Mouse (Mus musculus): ENCODE data around the gene Dync1li1.

The Dync1li1 gene

GRCm38 (mm10) chr9:114688252-114688952, at the start of gene Dync1li1:
Dync1li1 (plus strand) TSS chr9:114688790.
- ChIA-PET CTCF (interaction anchor here in 2 of 4 experiments (0.6 to 1.1 kb wide), 2 partner anchors 22 to 106 kb away, joined by 3 to 4 read pairs; no protein-coding TSS in a partner anchor), POLR2A (interaction anchor here (0.5 to 4.4 kb wide), 34 partner anchors 9 to 883 kb away, joined by 3 to 22 read pairs (median 5); partner anchors contain the start of genes Cmtm6 (in 3 of the 4), Cnot10 (in 3 of the 4), Cmtm7 (in 1 of the 4) and Cmtm8 (in 1 of the 4))

DNA sequence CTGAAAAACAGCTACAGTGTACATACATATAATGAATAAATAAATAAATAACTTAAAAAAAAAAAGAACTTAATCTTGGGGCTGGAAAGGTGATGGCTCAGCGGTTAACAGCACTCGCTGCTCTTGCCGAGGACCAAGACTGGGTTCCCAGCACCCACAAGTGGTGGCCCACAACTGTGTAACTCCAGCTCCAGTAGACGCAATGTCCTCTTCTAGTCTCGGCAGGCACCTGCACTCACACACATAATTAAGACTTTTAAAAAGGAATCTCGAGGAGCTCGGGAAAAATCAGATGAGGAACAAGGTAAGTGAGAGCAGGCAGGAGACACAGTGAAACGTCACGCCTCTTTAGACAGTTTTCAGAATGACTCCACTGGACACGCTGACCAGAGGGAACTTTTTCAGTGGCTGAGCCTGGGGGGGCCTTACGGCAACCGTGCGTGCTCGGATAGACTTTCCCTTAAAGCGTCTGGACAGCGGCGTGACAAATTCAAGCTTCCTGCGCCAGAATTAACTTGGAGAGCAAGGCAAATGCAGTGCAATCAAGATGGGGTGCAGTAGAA, 49.3 kb upstream of the Dync1li1 start:
- ChIA-PET CTCF (interaction anchor here (0.5 to 2.8 kb wide), 17 partner anchors 9 to 224 kb away, joined by 3 to 11 read pairs (median 5); partner anchors contain the start of gene Cmtm6 (in 1 of the 4)), POLR2A (interaction anchor here (0.6 to 9.1 kb wide), 73 partner anchors 8 to 709 kb away, joined by 3 to 61 read pairs (median 5); partner anchors contain the start of genes Cmtm6 (in 2 of the 4), Crtap (in 2 of the 4), Dync1li1 (in 2 of the 4) and Cmtm7 (in 1 of the 4))

DNA sequence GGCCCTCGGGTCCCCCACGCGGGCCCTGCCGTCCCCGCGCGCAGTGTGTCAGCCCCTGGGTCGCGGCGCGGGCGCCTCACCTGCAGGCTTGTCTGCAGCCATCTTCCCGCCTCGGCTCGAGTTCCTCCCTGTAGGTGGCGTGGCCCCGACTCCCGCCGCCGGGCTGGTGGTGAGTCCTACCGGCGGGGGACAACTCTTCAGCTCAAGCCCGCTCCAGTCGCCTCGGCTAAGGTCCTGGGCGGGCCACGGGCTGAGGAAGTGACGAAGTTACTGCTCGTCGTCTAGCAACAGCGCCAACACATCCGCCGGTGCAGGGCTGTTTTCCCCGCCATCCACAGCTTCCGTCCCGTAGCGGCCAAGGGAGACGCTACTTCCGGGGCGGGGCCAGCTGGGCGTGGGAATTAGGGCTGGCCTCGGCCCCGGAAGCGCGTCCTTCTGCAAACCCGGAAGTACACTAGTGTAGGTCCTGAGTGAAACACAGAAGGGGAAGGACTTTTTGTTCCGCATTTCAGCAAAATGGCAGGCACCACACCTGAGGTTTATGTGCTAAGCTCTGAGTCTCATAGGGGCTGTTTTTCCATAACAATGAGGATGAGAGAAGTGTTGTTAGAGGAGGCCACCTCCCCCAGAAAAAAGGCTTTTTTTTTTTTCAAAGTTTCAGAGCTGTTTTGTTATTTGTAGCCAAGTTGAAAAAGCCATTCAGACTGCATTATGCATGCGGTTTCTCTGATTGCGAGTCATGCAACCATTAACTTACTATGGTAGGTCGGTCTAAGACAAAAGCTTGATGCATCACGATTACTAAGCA, 48.5 kb upstream of the Dync1li1 start, which contains the start of gene Cnot10:
Gene Cnot10, minus strand, starts transcription at position 346 of the 808 bp plus-strand sequence.
- POLR2A ChIA-PET, result interaction anchor here (0.6 to 9.1 kb wide), 95 partner anchors 7 to 709 kb away, joined by 3 to 61 read pairs (median 4); partner anchors contain the start of genes Cmtm6 (in 3 of the 4), Crtap (in 2 of the 4), Dync1li1 (in 2 of the 4) and Glb1 (in 2 of the 4)
- CTCF ChIA-PET, result interaction anchor here (0.5 to 2.8 kb wide), 22 partner anchors 8 to 224 kb away, joined by 3 to 11 read pairs (median 4); partner anchors contain the start of gene Cmtm6 (in 1 of the 4)

- POLR2A ChIA-PET, result interaction anchor here in 3 of 4 experiments (1.1 to 3.0 kb wide), 11 partner anchors 8 to 90 kb away, joined by 3 to 15 read pairs (median 5); partner anchors contain the start of gene Cnot10 (in 1 of the 3)
- CTCF ChIA-PET, result interaction anchor here (0.6 to 2.7 kb wide), 8 partner anchors 18 to 106 kb away, joined by 3 to 14 read pairs (median 5); no protein-coding TSS in a partner anchor
Measured at GRCm38 (mm10) chr9:114646556-114647505, 41.8 kb upstream of the Dync1li1 start.

DNA sequence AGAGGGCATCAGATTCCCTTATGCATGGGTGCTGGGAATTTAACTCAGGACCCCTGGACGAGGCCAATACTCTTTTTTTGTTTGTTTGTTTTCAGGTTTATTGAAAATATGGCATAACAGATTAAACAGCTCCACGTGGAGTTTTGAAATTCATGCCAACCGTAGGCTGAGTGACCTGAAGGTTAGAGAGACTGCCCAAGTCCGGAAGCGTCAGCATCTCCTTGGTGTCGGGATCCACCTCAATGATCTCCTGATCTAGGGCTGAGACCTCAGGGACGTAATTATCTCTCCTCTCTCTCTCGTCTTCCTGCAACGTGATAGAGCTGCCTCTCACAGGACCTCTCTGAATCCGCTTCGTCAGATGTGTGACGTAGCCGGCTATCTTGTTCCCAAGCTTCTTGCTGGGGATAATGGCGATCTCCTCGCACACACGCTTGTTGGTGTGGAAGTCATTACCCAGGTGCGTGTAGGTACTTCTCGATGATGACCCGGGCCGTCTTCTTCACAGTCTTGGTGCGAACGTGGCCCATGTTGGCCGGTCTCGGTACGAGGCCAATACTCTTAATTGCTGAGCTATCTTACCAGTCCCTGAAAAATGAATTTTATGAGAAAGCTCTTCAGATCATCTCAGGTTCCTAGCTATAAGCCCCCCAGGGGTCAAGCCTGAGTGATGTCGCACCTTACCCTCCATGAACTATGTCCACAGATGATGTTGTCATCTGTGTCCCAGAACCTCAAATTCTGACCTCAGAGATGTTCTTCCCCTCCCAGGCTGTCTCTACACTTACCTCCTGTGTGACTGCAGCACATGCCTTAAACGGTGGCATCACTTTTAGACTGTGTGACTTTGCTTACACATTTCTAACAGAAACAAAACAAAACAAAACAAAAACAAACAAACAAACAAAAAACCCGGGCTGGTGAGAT, 40.8 kb upstream of the Dync1li1 start:
- CTCF ChIA-PET, result interaction anchor here (0.6 to 2.7 kb wide), 24 partner anchors 8 to 1921 kb away, joined by 3 to 14 read pairs (median 4); partner anchors contain the start of genes Cmtm6 (in 1 of the 4) and Cnot10 (in 1 of the 4)

GRCm38 (mm10) chr9:114648472-114648871, 40.1 kb upstream of the Dync1li1 start:
- ChIA-PET POLR2A (interaction anchor here in 2 of 4 experiments (0.6 to 4.8 kb wide), 9 partner anchors 8 to 88 kb away, joined by 3 to 24 read pairs (median 4); partner anchors contain the start of genes Cnot10 (in 1 of the 2) and Dync1li1 (in 1 of the 2)), CTCF (interaction anchor here (0.6 to 2.7 kb wide), 23 partner anchors 8 to 1921 kb away, joined by 3 to 14 read pairs (median 4); partner anchors contain the start of genes Cnot10 (in 2 of the 4) and Cmtm6 (in 1 of the 4))

More for the DNA sequence above, 40.8 kb upstream of the Dync1li1 start:
- POLR2A ChIA-PET, result interaction anchor here in 2 of 4 experiments (0.6 to 4.8 kb wide), 14 partner anchors 8 to 89 kb away, joined by 3 to 24 read pairs (median 4); partner anchors contain the start of genes Cnot10 (in 2 of the 2) and Dync1li1 (in 1 of the 2)

DNA sequence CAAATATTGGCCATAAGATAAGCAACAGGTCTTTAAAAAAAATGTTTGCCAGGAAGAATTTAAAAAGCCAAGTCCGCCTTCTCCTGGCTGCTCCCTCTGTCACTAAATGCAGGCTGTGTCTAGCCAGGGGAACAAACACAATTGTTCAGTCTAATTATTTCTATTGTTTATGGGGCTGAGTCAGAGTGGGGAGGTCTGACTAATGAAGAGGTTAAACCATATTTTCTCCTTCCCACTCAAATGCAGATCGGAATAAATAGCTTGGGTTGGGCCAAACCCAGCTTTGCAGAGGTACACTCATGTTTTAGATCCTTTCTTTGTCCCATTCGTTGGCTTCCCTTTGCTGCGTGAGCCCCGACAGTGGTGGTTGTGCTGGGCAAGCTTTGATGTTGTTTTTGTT, 39.2 kb upstream of the Dync1li1 start:
- CTCF ChIA-PET, result interaction anchor here in 3 of 4 experiments (0.6 to 2.7 kb wide), 4 partner anchors 9 to 61 kb away, joined by 3 to 14 read pairs (median 4); partner anchors contain the start of gene Cnot10 (in 1 of the 3)
- POLR2A ChIA-PET, result interaction anchor here in 2 of 4 experiments (1.3 to 4.8 kb wide), 3 partner anchors 8 to 13 kb away, joined by 4 to 24 read pairs (median 19); partner anchors contain the start of gene Cnot10 (in 2 of the 2)

DNA sequence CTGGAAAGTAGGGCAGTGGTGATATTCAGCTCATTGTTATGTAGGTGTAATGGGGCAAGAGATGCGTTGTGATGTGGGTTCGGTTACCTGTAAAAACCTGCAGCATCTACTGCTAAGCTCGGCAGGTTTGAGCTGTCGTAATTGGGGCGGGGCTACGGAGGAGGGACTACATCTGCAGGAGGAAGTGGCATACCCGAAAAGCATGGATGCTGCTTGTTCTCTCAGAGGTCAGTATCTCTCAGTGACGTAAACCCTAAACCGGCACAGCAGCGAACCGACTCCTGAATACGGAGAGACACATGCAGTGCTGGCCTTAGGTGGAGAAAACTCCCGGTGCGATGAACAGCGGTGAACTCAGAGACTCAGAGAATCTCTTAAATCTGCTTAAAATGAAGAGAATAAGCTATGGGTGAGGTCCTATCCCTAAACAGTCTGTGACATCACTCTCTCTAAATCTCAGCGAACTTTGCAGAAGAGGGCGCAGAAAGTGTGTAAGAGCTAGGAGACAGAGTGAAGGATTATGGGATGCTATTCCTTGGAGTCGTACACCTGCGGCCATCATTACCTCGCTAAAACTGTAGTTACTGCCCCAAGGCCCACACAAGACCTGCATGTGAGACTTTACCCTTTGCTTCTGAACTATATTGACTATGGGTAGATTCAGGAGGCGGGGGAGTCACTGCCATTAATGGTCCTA, 37.5 kb upstream of the Dync1li1 start:
- CTCF ChIA-PET, result interaction anchor here in 3 of 4 experiments (0.6 to 1.5 kb wide), 9 partner anchors 13 to 263 kb away, joined by 3 to 7 read pairs (median 4); no protein-coding TSS in a partner anchor
- POLR2A ChIA-PET, result interaction anchor here in 3 of 4 experiments (0.8 to 4.8 kb wide), 13 partner anchors 9 to 111 kb away, joined by 3 to 24 read pairs (median 4); partner anchors contain the start of genes Cnot10 (in 3 of the 3) and Cmtm6 (in 1 of the 3)

- POLR2A ChIA-PET, result interaction anchor here in 2 of 4 experiments (0.6 to 3.7 kb wide), 9 partner anchors 8 to 139 kb away, joined by 3 to 16 read pairs (median 4); partner anchors contain the start of genes Cnot10 (in 1 of the 2) and Dync1li1 (in 1 of the 2)
- CTCF ChIA-PET, result interaction anchor here in 3 of 4 experiments (0.6 to 1.2 kb wide), 4 partner anchors 36 to 175 kb away, joined by 3 to 11 read pairs (median 5); partner anchors contain the start of gene Cmtm6 (in 1 of the 3)
Measured at GRCm38 (mm10) chr9:114655356-114655755, 33.2 kb upstream of the Dync1li1 start.

DNA sequence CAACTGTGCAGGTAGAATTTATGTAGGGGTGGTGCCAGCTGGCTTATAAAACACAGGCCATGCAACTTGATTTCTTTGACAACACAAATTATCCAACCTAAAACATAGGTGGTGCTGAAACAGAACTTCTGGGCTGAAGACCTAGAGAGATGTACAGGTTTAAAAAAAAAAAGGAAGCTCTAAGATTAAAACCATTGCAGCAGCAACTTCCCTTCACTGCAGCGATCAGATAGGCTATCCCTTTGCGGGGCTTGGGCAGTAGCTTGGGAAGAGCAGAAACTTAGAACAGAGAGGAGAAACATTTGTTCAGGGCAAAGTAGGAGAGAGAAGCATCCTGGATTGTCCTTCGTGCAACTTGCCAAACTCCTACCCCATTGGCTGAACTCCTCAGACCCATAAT, 31.9 kb upstream of the Dync1li1 start:
- CTCF ChIA-PET, result interaction anchor here in 3 of 4 experiments (0.6 to 1.9 kb wide), 3 partner anchors 9 to 78 kb away, joined by 5 to 6 read pairs (median 5); no protein-coding TSS in a partner anchor
- POLR2A ChIA-PET, result interaction anchor here in 2 of 4 experiments (1.3 to 3.7 kb wide), 5 partner anchors 8 to 17 kb away, joined by 4 to 16 read pairs (median 10); partner anchors contain the start of gene Cnot10 (in 2 of the 2)

DNA sequence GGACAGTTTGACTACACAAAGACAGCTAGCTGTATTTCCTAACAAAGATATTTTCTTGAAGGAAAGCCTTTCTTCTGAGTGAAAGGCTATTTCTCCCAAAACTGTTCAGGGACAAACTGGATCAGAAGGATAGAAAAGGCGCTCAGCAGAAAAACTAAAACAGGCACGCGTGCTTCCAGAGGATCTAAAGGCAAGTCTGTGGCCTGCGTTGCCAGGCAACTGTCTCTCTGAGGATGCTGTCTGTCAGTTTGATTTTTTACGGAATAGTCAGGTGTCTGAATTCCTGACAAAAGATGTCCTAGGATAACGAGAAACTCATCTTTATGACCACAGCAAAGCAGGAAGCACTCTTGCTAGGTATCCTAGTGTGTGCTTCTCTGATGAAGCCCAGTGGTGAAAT, 28.1 kb upstream of the Dync1li1 start:
- POLR2A ChIA-PET, result interaction anchor here in 1 of 4 experiments (0.6 kb wide), 1 partner anchor 41 kb away, joined by 3 read pairs; no protein-coding TSS in a partner anchor
- CTCF ChIA-PET, result interaction anchor here in 1 of 4 experiments (2.3 kb wide), 1 partner anchor 67 kb away, joined by 7 read pairs; no protein-coding TSS in a partner anchor

- ChIA-PET CTCF (interaction anchor here in 1 of 4 experiments (2.3 kb wide), 1 partner anchor 66 kb away, joined by 7 read pairs; no protein-coding TSS in a partner anchor), POLR2A (interaction anchor here in 2 of 4 experiments (0.6 to 2.7 kb wide), 2 partner anchors 10 to 41 kb away, joined by 3 to 11 read pairs; no protein-coding TSS in a partner anchor)
Measured at GRCm38 (mm10) chr9:114660983-114661382, 27.6 kb upstream of the Dync1li1 start.

DNA sequence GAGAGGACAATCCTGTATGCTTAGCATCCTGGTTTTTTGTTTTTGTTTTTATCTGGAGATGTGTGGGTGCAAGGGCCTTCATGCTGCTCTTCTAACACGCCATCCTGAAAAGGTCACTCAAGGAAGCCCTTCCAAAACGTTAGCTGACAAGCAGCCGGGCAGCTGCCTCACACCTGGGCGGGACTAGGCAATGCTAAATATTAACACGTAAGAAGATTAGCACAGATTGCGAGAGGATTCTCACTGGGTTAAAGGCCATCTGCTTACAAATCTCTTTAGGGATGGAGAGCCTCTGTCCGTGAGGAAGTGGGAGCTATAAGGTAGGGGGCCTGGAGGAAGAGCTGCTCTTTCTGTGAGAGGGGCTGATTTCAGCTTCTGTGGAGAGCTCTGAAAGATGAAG, 26.6 kb upstream of the Dync1li1 start:
- POLR2A ChIA-PET, result interaction anchor here in 3 of 4 experiments (0.9 to 3.9 kb wide), 9 partner anchors 11 to 78 kb away, joined by 3 to 15 read pairs (median 5); partner anchors contain the start of genes Dync1li1 (in 2 of the 3), Cmtm6 (in 1 of the 3) and Cnot10 (in 1 of the 3)

More for the DNA sequence above, 26.6 kb upstream of the Dync1li1 start:
- CTCF ChIA-PET, result interaction anchor here in 3 of 4 experiments (0.8 to 1.0 kb wide), 4 partner anchors 10 to 65 kb away, joined by 3 to 4 read pairs (median 3); no protein-coding TSS in a partner anchor
